Mouse (Mus musculus): ENCODE measurements around the gene Foxk1. TPM values are rescaled to one million over a fixed set of nuclear protein-coding genes. Genes with fewer than 3 reads are reported as not detected.

Foxk1 gene
- polyA plus RNA-seq, 2 experiments: 6.0 to 18.6 TPM

- H3K4me2 ChIP-seq (replicated peaks; ENCODE audit: low read depth, low read length, severe bottlenecking): no peak overlapping the region
- 89% methylated on average over 2 of the region's 2 CpGs for WGBS
- no peak for TF ChIP-seq POLR2A (IDR thresholded peaks at IDR 0.05; ENCODE audit: borderline replicate concordance, extremely low read depth, insufficient read depth, insufficient read length)
- DNase-seq (ENCODE audit: low spot score) (no peak), ATAC-seq (ENCODE audit: low FRiP score, low read depth) (no peak)
- no peak overlapping the region for H3K4me3 ChIP-seq (replicated peaks; ENCODE audit: low read length)
- H3K36me3 ChIP-seq (ENCODE audit: control insufficient read depth, insufficient read depth, low read length): no peaks in the 10 kb centered on the region
- no peak overlapping the region for H3K27ac ChIP-seq (replicated peaks; ENCODE audit: low read depth, low read length)
- no peaks in the 10 kb centered on the region for H3K27me3 ChIP-seq (ENCODE audit: control insufficient read depth, insufficient read depth, low read length)
- H3K4me1 ChIP-seq (ENCODE audit: control insufficient read depth, insufficient read depth, low read length): peaks cover 16% of the 10 kb centered on the region; the same call in 1 of the 2 replicates
- H3K9me3 ChIP-seq (ENCODE audit: control insufficient read depth, low read length): no peaks in the 10 kb centered on the region
- H3K9ac ChIP-seq (ENCODE audit: low read depth, low read length, severe bottlenecking): no peak overlapping the region
Measured at GRCm38 (mm10) chr5:142378068-142378467, 23.2 kb upstream of the Foxk1 start.

- Histone ChIP-seq H3K9me3 (ENCODE audit: control insufficient read depth, low read length) (no peaks in the 10 kb centered on the region), H3K4me1 (ENCODE audit: control insufficient read depth, insufficient read depth, low read length) (peaks cover 39% of the 10 kb centered on the region), H3K27me3 (ENCODE audit: control insufficient read depth, insufficient read depth, low read length) (no peaks in the 10 kb centered on the region), H3K36me3 (ENCODE audit: control insufficient read depth, insufficient read depth, low read length) (no peaks in the 10 kb centered on the region), H3K27ac (replicated peaks; ENCODE audit: low read depth, low read length) (peak overlapping the region; percentile 71), H3K4me2 (replicated peaks; ENCODE audit: low read depth, low read length, severe bottlenecking) (no peak overlapping the region), H3K4me3 (replicated peaks; ENCODE audit: low read length) (no peak overlapping the region), H3K9ac (ENCODE audit: low read depth, low read length, severe bottlenecking) (no peak overlapping the region)
- WGBS: 21% methylated on average over 6 of the region's 6 CpGs
- DNase-seq (ENCODE audit: low spot score): peak; percentile 96
- no peak for TF ChIP-seq POLR2A (IDR thresholded peaks at IDR 0.05; ENCODE audit: borderline replicate concordance, extremely low read depth, insufficient read depth, insufficient read length)
- ATAC-seq (ENCODE audit: low FRiP score, low read depth): peak; percentile 83
Measured at GRCm38 (mm10) chr5:142380491-142380890, 20.8 kb upstream of the Foxk1 start.

- no peak; the same call in 1 of the 2 replicates for ATAC-seq (ENCODE audit: low FRiP score, low read depth)
- Histone ChIP-seq H3K4me3 (replicated peaks; ENCODE audit: low read length) (no peak overlapping the region), H3K27ac (replicated peaks; ENCODE audit: low read depth, low read length) (peak overlapping the region; percentile 91)
Measured at GRCm38 (mm10) chr5:142384911-142385660, 16.2 kb upstream of the Foxk1 start.

GRCm38 (mm10) chr5:142386329-142386728, 15.0 kb upstream of the Foxk1 start:
- TF ChIP-seq POLR2A (IDR thresholded peaks at IDR 0.05; ENCODE audit: borderline replicate concordance, extremely low read depth, insufficient read depth, insufficient read length): no peak
- H3K4me1 ChIP-seq (ENCODE audit: control insufficient read depth, insufficient read depth, low read length): peaks cover 46% of the 10 kb centered on the region
- H3K27ac ChIP-seq (replicated peaks; ENCODE audit: low read depth, low read length): peak overlapping the region; percentile 91
- H3K4me3 ChIP-seq (replicated peaks; ENCODE audit: low read length): no peak overlapping the region
- ATAC-seq (ENCODE audit: low FRiP score, low read depth): no peak
- no peaks in the 10 kb centered on the region for H3K9me3 ChIP-seq (ENCODE audit: control insufficient read depth, low read length)
- H3K9ac ChIP-seq (ENCODE audit: low read depth, low read length, severe bottlenecking): no peak overlapping the region
- no peaks in the 10 kb centered on the region for H3K36me3 ChIP-seq (ENCODE audit: control insufficient read depth, insufficient read depth, low read length)
- 53% methylated on average over 6 of the region's 6 CpGs for WGBS
- no peak for DNase-seq (ENCODE audit: low spot score)
- peak overlapping the region; percentile 30; the same call in 1 of the 2 replicates for H3K4me2 ChIP-seq (replicated peaks; ENCODE audit: low read depth, low read length, severe bottlenecking)
- H3K27me3 ChIP-seq (ENCODE audit: control insufficient read depth, insufficient read depth, low read length): no peaks in the 10 kb centered on the region

More at GRCm38 (mm10) chr5:142384911-142385660, 16.2 kb upstream of the Foxk1 start:
- no peaks in the 10 kb centered on the region for H3K9me3 ChIP-seq (ENCODE audit: control insufficient read depth, low read length)
- no peak for TF ChIP-seq POLR2A (IDR thresholded peaks at IDR 0.05; ENCODE audit: borderline replicate concordance, extremely low read depth, insufficient read depth, insufficient read length)
- peak overlapping the region; percentile 29 for H3K4me2 ChIP-seq (replicated peaks; ENCODE audit: low read depth, low read length, severe bottlenecking)
- no peaks in the 10 kb centered on the region for H3K36me3 ChIP-seq (ENCODE audit: control insufficient read depth, insufficient read depth, low read length)
- H3K27me3 ChIP-seq (ENCODE audit: control insufficient read depth, insufficient read depth, low read length): no peaks in the 10 kb centered on the region
- 16% methylated on average over 22 of the region's 23 CpGs for WGBS
- DNase-seq (ENCODE audit: low spot score): peak; percentile 82
- peaks cover 57% of the 10 kb centered on the region for H3K4me1 ChIP-seq (ENCODE audit: control insufficient read depth, insufficient read depth, low read length)
- no peak overlapping the region for H3K9ac ChIP-seq (ENCODE audit: low read depth, low read length, severe bottlenecking)

- no peaks in the 10 kb centered on the region for H3K36me3 ChIP-seq (ENCODE audit: control insufficient read depth, insufficient read depth, low read length)
- H3K4me1 ChIP-seq (ENCODE audit: control insufficient read depth, insufficient read depth, low read length): peaks cover 53% of the 10 kb centered on the region
- 36% methylated on average over 17 of the region's 17 CpGs for WGBS
- H3K9me3 ChIP-seq (ENCODE audit: control insufficient read depth, low read length): no peaks in the 10 kb centered on the region
- TF ChIP-seq POLR2A (IDR thresholded peaks at IDR 0.05; ENCODE audit: borderline replicate concordance, extremely low read depth, insufficient read depth, insufficient read length): no peak
- H3K9ac ChIP-seq (ENCODE audit: low read depth, low read length, severe bottlenecking): peak overlapping the region; percentile 34
- ATAC-seq (ENCODE audit: low FRiP score, low read depth) (peak; percentile 77; the same call in 1 of the 2 replicates), DNase-seq (ENCODE audit: low spot score) (peak; percentile 74)
- H3K4me2 ChIP-seq (replicated peaks; ENCODE audit: low read depth, low read length, severe bottlenecking): peak overlapping the region; percentile 30
- no peak overlapping the region for H3K4me3 ChIP-seq (replicated peaks; ENCODE audit: low read length)
- H3K27ac ChIP-seq (replicated peaks; ENCODE audit: low read depth, low read length): peak overlapping the region; percentile 91
- no peaks in the 10 kb centered on the region for H3K27me3 ChIP-seq (ENCODE audit: control insufficient read depth, insufficient read depth, low read length)
Measured at GRCm38 (mm10) chr5:142386784-142387680, 14.3 kb upstream of the Foxk1 start.
